Mouse (Mus musculus) gastrocnemius, adult 18-20 months (tissue): ENCODE data around the gene Gm21974. TPM values are rescaled to one million over a fixed set of nuclear protein-coding genes. Genes with fewer than 3 reads are reported as not detected.
A peak's percentile ranks its signal among the peaks of the same experiment; 100 is the strongest.
"Not testable (repeated sequence)": the region's sequence is repeated elsewhere in the genome, so short reads cannot be mapped to it uniquely, and the experiment has no call there.

Experiments used
- DNase-seq: peaks from one replicate; pipeline ENCODE4 v3.0.0; 2021; ENCODE audit warnings: low spot score
- total RNA-seq, 2 experiments: library from RNA; stranded (reverse); gene quantifications; 2 replicates each; pipeline ENCODE4 v1.2.3; 2021

Gm21974 gene
- total RNA-seq, 2 experiments from 2014 or later = not detected

DNA sequence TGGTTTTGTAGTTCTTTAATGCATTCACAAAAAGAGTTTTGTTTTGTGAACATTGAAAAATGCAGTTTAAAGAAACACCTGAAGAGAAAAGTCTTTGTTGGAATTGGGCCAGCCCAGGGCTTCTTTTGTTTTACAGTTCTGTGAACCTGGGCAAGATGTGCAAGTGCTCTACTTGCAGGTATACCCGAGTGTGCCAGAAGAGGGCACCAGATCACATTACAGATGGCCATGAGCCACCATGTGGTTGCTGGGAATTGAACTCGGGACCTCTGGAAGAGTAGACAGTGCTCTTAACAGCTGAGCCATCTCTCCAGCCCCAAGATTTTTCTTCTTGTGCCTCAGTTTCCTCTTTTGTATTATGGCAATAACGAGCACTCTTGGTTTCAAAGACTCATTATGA is 22.9 kb upstream of the Gm21974 start:
- DNase-seq = no peak

DNA sequence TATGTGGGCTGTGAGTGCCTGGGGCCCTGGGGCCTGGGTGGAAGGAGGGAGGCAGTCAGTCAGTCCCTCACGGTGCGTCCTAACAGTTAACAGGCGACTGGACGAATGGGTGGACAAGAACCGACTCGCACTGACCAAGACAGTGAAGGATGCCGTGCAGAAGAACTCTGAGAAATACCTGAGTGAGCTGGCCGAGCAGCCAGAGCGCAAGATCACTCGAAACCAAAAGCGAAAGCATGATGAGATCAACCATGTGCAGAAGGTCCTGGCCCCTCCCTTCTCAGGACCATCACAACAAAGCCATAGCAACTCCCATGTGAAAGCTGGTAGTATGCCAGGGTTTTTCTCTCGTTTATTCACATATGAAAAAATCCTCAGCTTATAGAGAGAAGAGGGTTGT is 20.0 kb upstream of the Gm21974 start:
- DNase-seq = no peak

DNA sequence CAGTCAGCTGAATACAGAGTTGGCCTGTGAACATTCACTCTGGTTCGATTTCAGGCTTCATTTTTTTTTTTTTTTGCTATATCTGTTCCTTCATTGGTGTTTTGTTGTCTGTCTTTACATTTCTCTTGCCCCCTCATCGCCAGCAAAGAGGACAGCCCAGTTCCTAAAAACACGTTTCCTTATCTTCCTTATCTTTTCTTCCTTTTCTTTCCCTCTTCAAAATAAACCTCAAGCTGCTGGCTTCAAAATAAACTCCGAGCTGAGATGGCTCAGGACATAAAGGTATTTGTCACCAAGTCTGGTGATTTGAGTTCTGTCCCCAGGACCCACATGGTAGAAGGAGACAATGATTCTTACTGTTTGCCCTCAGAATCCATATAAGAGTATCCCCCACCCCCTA is 17.7 kb upstream of the Gm21974 start:
- DNase-seq = no peak

DNA sequence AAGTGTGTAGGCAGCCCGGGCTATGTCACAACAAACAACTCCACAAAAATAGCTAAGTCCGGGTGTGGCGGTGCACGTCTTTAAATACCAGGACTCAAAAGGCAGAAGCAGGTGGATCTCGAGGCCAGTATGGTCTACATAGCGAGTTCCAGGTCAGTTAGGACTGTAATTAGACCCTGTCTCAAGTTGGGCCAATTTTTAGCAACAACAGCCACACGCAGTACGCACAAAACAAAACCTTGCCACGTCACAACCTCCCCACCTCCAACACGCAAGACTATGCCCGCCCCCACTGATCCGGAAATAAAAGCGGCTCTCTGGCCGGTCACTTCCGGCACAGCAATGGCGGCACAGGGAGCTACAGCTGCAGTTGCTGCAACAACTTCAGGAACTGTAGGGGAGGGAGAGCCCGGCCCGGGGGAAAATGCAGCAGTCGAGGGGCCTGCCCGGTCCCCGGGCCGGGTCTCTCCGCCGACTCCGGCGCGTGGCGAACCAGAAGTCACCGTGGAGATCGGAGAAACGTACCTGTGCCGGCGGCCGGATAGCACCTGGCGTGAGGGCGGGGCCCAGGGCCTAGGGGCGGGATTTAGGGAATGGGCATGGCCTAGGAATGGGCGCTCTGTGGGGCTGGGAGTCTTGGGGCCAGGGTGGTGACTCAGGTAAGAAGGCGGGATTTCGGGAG is 17.1 kb upstream of the Gm21974 start, which contains the start of gene Kat8:
TSS of gene Kat8 (plus strand) at position 327 of the 682 bp plus-strand sequence.
- DNase-seq = peak; percentile 90

DNA sequence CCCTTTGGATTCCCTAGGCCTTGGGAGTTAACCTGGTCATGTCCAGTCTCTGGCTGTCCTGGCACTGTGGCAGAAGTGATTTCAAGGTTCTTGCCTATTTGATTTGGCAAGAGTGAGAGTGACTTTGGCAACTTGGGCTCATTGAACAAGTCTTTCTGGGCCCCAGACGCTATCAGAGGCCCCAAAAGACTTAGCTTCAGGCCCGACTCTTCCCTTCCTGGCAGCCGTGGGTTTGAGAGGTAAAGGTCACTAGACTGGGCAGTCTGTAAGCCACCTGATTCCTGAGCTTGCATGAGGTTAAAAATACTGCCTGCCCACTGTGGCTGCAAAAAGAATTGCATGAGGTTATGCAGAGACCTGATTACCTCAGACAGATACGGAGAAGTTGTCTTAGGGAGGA is 13.4 kb upstream of the Gm21974 start:
- peak; percentile 68 for DNase-seq

DNA sequence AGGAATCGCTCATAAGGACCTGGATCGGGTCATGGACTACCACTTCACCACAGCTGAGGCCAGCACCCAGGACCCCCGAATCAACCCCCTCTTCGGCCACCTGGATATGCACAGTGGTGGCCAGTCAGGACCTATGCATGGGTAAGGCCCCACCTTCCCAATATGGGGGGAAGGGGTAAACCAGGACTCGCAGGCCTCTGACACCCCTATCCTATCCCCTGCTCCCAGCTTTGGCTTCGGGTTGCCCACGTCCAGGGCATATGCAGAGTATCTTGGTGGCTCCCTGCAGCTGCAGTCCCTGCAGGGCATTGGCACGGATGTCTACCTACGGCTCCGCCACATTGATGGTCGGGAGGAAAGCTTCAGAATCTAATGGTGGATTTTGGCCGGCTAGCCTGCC is 12.7 kb upstream of the Gm21974 start:
- no peak for DNase-seq

DNA sequence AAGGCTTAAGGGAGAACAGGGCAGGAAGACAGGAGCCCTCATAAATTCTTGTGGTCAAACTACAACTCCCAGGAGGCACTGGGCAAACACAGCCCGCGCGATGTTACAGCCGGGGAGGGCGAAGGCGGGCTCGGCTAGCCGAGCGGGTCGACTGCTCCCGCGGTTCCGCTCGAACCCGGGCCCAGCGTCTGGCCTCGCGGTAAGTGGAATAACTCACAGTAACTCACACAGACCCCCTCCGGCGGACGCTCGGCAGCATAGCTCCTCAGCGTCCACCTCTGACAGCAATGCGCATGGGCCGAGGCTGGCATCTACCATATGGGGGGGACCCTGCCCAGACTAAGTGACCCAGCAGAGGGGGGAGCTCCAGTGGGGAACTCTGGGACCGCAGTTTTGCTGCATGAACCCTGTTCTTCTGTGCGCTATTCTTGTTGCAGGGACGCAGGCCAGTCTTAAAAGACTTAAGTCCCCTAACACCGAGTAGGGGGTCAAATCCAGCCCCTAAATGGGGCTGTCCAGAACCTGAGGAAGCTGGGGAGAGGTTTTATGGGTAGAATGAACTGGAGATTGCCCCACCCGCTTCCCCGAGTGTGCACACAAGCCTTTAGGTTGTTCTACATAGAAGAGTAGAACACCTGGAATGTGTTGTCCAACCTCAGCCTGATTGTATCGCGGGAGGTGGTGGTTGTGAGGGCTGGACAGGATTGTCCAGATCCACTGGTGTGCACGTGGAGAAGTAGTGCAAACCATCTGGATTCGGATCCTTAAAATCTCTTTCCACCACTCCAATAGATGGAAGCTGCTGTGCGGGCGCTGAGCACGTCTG is 8.9 kb upstream of the Gm21974 start, which contains the start of gene Bckdk:
TSS of gene Bckdk (plus strand) at position 112 of the 826 bp plus-strand sequence.
- DNase-seq = peak; percentile 84

DNA sequence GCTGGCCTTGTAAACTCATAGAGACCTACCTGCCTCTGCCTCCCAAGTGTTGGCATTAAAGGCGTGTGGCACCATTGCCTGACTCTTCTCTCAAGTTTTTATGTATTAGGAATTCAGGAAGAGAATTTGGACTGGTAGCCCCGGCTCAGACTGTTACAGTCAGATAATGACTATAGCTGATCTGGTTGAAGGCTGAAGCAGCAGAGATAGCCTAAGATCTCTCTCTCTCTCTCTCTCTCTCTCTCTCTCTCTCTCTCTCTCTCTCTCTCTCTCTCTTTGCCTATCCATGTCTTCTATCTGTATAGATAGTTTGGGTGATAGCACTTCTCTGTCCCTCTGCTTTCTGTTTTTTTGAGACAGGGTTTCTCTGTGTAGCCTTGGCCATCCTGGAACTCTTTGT is 6.5 kb upstream of the Gm21974 start:
- DNase-seq = no peak

DNA sequence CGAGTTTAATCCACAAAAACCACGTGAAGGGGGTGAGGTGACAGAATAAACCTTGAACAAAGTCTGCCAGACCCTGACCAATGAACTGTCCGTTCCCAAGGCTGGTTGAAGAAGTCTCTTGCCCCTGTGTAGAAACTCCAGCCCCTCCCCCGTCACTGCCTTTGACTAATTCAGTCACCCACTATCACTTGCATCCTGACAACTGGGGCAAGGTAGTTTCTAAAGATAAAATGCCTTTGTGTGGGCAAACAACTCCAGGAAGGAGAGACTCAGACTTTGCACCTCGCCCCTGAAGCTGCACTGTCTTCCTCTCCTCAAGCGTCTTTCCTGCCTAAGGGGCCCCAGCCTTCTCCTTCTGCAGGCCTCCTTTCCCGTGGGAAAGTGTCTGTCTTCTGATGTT is 4.7 kb upstream of the Gm21974 start:
- DNase-seq = no peak

DNA sequence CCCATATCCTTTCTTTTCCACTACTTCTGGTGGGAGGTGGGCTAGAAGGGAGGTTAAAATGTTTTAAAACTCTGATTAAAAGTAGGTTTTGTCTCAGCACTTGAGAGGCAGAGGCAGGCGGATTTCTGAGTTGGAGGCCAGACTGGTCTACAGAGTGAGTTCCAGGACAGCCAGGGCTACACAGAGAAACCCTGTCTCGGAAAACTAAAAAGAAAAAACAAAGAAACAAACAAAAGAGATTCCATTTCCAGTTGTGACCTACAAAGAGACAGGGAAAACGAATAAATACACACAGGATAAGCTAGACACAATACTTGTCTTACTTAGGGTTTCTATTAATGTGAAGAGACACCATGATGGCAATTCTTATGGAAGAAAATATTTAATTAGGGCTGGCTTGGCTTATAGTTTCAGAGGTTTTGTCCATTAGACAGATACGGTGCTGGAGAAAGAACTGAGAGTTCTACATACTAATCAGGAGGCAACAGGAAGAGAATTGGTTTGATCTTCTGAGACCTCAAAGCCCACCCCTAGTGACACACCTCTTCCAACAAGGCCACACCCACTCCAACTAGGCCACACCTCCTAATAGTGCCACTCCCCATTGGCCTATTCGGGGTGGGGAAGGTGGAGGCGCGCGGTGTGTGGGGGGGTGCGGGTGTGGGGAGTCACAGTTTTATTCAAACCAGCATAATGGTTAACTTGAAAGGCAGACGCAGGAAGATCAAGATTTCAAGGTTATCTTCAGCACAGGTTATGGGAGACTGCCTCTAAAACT is 3.1 kb upstream of the Gm21974 start:
- no peak for DNase-seq

DNA sequence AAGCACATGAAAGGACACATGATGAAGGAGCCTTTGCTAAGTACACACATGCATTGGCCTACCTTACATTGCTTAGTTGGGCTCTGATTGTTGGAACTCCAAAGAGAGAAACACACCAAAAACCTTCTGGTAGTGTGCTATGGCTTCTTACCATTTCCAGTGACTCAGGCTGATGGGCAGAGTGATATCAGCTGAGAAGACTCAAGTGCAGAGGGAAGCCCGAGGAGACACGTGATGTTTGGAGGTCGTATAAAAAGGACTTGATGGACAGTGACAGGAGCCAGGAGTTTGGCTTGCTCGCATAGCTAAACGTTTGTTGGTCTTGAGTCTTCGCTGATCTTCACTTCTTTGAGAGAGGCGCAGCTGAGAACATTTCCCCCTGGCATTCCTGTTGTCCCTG is 2.3 kb upstream of the Gm21974 start:
- no peak for DNase-seq

DNA sequence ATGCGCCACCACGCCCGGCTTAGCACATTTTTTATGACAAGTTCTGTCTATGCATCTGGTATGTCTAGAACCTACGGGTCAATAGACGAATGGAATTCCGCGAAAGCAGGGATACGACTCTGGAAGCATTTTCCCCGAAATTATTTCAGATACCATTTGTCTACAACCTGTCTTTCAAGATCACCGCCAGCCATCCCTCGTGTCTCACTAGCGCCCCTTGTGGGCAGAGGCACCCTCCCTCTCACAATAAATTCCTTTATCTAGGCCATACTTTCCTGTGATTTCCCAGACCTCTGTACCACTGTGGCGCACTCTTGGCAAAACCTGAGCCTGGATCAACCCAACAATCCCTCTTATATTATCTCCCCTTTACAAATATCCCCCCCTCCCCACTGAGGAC is 1.1 kb upstream of the Gm21974 start:
- DNase-seq = peak; percentile 60

DNA sequence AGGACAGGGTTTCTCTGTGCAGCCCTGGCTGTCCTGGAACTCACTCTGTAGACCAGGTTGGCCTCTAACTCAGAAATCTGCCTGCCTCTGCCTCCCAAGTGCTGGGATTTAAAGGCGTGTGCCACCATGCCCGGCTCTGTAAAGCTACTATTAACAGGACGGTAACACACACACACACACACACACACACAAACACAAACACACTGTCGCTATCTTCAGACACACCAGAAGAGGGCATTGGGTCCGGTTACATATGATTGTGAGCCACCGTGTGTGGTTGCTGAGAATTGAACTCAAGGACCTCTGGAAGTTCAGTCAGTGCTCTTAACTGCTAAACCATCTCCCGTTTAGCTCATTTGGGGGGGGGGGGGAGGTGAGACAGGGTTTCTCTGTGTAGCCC is 637 bp upstream of the Gm21974 start:
- not testable (repeated sequence) for DNase-seq

DNA sequence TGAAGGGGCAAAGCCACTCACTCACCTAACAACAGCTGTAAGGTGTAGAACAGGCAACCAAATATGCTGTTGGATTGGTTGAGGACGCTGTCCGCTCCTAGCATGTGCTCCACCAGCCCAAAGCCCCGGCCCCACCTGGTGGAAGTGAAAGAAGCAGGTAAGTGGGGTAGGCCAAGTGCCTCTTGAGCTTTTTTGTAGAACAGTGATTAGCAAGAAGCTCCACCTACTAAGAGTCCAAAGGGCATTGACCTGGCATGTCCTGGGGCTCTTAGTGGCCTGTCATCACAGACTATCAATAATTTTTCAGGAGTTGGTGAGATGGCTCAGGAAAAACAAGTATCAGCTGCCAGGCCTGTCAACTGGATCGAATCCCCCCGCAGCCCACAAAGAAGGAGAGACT is 774 bp downstream of the Gm21974 start:
- DNase-seq = no peak

DNA sequence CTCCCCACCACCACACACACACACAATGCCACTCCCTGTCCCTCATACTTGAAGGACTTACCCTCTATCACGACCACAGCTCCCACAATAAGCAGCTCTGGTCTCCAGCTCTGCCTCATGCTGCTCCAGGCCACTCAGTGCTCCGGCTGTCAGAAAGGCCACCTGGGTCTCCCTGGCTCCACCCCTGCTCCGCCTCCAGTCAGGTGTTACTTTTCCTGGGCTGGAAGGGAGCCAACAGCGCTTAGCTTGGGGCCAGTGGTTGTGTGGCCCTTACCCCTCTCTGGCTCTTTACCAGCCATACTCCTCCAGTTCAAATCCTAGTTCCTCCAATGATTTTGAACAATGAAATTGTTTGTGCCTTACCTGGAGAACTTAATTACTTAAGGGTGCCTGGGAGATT is 4.5 kb downstream of the Gm21974 start, which contains the start of gene Prss53:
TSS of gene Prss53 (minus strand) at position 173 of the 400 bp plus-strand sequence.
- no peak for DNase-seq

DNA sequence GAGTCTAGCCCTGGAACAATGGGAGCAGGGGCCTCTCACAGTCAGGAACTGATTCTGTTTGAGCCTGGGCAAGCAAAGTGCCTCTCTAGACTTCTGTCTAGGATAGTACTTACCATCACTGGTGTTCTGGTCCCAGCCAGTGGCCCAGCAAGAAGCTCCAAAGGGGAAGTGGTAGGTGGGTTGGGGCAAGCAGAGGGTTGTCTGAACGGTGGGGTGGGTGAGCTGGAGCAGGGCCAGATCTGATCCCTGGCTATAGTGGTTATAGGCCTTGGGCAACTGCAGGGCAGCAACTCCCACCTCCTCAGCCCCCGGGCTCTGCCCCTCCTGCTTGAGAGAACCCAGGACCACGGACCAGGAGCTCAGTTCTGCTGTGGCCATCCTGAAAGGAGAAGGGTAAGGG is 6.4 kb downstream of the Gm21974 start:
- DNase-seq = no peak

DNA sequence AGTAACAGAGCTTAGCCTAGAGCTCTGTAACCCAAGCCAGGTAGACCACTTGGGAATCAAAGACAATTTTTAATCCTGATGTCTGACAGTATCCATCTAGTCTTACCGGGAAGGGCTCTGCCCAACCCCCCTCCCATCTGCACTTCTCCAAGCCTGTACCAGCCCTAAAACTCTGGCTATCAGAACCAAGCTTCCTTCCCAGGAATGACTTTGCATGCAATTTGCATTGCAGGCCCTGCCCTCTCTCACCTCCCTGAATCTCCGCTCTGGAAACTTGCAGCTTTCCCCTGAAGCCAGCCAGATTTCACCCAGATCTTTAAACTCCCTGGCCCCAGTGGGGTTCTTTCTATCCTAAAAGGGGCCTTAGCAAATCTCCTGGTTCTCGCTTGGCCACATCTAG is 7.5 kb downstream of the Gm21974 start:
- DNase-seq = no peak

DNA sequence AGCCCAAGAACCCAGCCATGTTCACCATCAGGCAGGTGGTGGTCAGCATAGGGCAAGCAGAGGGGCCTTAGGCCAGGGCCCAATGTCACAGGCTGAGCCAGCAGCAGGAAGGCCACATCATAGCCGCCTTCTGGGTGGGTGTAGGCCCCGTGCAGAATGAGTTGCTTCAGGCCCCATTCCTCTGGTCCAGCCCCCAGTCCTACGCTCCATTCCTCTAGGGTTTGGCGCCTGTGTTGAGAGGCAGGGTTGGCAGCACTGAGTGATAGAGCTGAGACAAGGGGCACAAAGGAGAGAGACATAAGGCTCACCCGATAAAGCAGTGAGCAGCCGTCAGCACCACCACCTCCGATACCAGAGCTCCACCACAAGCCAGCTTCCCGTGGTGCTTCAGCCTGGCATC is 8.1 kb downstream of the Gm21974 start:
- DNase-seq = no peak

DNA sequence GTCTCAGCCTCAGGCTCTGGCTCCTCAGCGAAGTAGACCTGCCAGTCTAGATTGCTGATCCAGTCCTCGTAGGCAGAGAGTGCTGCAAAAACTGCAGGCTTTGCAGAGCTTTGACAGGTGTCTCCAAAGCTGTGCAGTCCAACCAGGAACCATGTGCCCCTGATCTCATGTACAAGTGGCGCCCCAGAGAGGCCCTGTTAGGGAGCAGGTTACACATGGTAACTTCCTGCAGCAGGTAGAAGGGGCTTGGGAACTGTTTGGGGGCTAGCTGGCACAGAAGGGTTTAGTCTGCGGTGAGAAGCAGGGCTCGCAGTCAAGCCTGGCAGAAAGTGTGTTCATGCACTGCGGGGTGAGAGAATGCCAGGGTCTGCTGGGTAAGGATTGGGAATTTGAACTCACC is 8.7 kb downstream of the Gm21974 start:
- no peak for DNase-seq

DNA sequence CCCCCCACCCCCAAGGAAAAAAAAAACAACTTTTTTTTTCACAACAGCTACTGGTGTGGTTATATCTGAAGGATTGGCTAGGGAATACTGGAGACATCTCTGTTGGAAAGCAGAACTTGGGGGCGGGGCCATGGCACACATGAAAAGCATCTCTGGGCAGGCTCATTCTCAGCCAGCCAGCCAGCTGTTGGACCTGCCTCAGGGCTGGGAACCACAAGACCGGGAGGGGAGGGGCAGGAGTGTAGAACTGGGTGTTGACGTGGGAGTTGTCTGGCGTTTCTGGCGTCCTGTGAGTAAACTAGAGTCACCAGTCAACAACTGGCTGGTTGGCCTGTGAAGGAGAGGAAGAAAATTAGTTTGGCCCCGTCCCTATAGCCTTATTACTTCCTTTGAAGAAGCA is 9.3 kb downstream of the Gm21974 start:
- peak; percentile 76 for DNase-seq

DNA sequence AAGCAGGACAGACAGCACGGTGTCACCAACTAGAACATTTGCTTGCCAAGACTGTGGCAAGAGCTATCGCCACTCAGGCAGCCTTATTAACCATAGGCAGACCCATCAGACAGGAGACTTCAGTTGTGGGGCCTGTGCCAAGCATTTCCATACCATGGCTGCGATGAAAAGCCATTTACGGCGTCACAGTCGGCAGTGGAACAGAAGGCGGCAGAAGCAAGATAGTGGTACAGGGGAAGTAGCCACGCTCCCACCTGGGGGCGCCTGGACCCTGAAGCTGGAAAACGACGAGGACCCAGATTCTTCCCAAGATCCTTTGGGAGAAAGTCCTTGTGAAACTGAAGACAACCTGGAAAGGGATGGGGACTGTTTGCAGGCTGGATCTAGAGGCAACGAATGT is 14.8 kb downstream of the Gm21974 start:
- DNase-seq = no peak

DNA sequence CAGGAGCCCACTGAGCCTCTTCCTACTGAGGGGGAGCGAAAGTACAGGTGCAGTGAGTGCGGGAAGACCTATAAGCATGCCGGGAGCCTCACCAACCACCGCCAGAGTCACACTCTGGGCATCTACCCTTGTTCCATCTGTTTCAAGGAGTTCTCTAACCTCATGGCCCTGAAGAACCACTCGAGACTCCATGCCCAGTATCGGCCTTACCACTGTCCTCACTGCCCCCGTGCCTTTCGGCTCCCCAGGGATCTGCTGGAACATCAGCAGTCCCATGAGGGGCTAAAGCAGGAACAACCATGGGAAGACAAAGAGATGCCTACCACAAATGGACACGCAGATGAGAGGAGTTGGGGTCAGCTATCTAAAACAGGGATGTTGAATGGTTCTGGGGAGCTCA is 16.0 kb downstream of the Gm21974 start:
- no peak for DNase-seq
